Mouse (Mus musculus) megakaryocyte, embryonic 14.5 days (primary cell): Measurements from ENCODE around the gene Tmem245.

Source experiments
- FLI1 ChIP-seq: IDR thresholded peaks from 2 replicates; pipeline ENCODE4 v1.6.1; 2012; ENCODE audit warnings: low read length, inconsistent platforms, mixed read lengths
- GATA1 ChIP-seq: IDR thresholded peaks from 3 replicates; pipeline ENCODE4 v1.6.1; 2012; ENCODE audit warnings: mixed read lengths, low read length, inconsistent platforms, borderline replicate concordance

- no peak for TF ChIP-seq FLI1
- no peak for TF ChIP-seq GATA1
Measured at GRCm38 (mm10) chr4:56942567-56942966, 4.7 kb downstream of the Tmem245 start.
